Mouse (Mus musculus): ENCODE measurements at regions not wholly inside any gene's neighbourhood (a gene's known extent, or its start where the extent isn't known, plus 50 kb on each side); places are given as distances from the start of the nearest gene placed in this dataset.

DNA sequence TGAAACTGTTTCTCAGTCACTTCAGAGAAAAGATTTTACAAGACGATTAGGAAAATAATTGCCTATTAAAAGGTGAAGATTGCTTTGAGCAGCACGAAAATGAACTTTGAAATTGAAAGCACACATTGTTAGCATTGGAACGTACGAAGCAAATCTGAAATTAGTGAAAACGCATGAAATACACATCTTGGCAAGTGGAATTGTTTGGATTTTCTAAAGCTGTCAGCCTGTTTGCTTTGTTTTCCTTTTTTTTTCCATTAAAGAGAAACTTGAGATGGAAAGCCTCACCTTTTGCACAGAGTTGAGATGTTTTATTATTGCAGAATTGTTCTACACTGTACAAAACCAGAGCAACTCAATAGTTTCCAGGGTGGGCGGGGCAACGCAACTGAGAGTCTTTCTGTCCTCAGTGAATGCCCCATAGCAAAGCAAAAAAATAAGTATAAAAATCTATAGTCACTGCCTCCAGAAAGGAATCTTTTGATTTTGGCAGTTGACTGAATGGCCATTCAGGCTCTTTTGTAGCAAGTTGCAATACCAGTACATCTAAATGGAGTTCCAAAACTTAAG is 199.1 kb downstream of the Gm11146 start:
- ATAC-seq (replicated peaks; ENCODE audit: poor library complexity, severe bottlenecking): no peak

- no peak for ATAC-seq (replicated peaks; ENCODE audit: poor library complexity, severe bottlenecking)
These were observed 200.5 kb downstream of the Gm11146 start for GRCm38 (mm10) chr16:77401185-77401943.

DNA sequence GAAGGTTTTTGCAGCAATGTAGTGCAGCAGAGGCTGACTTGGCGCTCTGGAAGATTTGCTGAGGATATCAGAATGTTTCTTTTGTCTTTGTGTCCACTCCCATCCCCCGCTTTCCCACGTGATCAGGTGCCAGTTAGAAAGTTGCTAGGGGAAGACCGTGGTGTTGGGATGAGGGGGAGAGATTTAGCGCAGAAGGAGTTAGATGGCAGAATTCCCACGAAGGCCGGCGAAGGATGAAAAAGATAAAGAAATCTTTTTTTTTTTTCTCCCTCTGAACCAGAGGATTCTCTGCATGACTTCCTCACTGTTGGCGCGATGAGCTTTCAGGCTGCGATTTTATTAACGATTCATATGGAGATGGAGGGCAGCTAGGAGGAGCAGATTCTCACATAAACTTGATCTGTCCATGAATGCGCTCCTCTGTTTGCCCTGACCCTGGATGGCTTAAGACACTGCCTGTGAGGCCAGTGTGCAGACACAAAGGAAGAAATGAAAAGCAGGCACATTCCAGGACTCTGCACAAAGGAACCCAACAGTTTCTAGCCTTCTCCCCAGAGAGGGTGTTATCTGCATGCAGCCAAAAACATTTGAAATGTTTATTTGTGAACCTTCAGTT is 201.5 kb downstream of the Gm11146 start:
- no peak for ATAC-seq (replicated peaks; ENCODE audit: poor library complexity, severe bottlenecking)

DNA sequence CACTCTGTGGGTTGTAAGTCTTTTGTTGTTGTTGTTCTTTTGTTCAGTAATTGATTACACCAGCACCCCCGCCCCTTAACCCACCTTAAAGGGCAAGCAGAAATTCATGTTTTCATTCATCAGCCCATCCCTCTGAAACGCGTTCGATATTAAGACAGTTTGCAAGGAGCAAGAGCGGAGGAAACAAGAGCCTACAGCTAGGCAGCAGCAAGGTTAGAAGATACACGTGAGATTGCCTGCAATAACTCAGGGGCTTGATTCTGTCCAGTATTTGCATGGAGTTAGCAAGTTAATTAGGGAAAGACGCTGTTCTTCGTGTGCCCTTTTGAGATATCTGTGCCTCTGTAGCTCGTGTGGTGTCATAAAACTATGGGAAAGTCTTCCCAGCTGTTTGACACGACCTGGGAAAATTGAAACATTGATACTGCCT is 202.0 kb downstream of the Gm11146 start:
- ATAC-seq (replicated peaks; ENCODE audit: poor library complexity, severe bottlenecking): no peak

GRCm38 (mm10) chr16:77394054-77394716 is 207.7 kb downstream of the Gm11146 start:
- no peak for ATAC-seq (replicated peaks; ENCODE audit: poor library complexity, severe bottlenecking)

GRCm38 (mm10) chr16:77393470-77393869 is 208.4 kb downstream of the Gm11146 start:
- ATAC-seq (replicated peaks; ENCODE audit: poor library complexity, severe bottlenecking): peak; percentile 55

GRCm38 (mm10) chr16:77392205-77392604 is 209.7 kb downstream of the Gm11146 start:
- ATAC-seq (replicated peaks; ENCODE audit: poor library complexity, severe bottlenecking): no peak

- ATAC-seq (replicated peaks; ENCODE audit: poor library complexity, severe bottlenecking): no peak
These were observed 217.7 kb downstream of the Gm11146 start for GRCm38 (mm10) chr16:77384021-77384729.

GRCm38 (mm10) chr16:77382790-77383189 is 219.1 kb downstream of the Gm11146 start:
- ATAC-seq (replicated peaks; ENCODE audit: poor library complexity, severe bottlenecking): peak; percentile 42; the same call in 1 of the 2 replicates

GRCm38 (mm10) chr16:77372768-77373167 is 229.1 kb downstream of the Gm11146 start:
- no peak for ATAC-seq (replicated peaks; ENCODE audit: poor library complexity, severe bottlenecking)

DNA sequence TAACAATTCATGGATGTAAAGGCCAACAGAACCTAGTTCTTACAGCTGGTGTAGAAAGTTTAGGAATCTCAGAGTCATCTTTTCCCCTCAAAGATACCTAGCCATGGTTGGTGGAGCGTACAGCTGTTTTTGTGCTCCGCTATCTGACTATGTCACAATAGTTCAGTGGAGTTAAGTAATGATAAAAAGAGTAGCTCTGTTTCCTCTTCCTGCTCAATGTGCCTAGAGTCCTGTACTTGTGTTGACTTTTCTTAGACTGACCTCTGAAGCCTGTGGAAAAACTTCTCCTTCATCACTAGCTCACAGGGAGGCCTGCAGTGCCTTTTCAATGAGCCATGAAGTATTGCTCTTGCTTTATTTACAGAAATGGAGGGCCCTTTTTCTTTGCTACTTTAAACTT is 232.1 kb downstream of the Gm11146 start:
- ATAC-seq (replicated peaks; ENCODE audit: poor library complexity, severe bottlenecking): peak; percentile 100

DNA sequence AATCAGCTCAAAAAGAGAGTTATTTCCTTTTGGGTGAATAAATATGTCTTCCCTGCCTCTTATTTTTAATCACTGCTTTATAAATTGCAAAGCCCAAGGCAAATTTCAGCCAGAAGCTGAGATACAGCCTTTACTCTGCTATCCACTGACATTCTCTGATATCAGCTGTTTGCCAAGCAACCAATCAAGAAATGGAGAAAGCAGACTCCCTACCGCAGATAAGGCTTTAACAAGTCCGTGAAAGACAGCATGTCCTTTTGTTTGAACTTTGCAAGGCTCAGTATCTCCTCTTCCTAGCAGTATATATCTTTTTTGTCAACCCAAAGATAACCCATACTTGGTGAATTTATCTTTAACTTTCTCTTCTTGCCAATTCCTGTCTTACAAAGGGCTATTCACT is 236.6 kb downstream of the Gm11146 start:
- ATAC-seq (replicated peaks; ENCODE audit: poor library complexity, severe bottlenecking): no peak

GRCm38 (mm10) chr16:77364439-77364838 is 237.5 kb downstream of the Gm11146 start:
- peak; percentile 87 for ATAC-seq (replicated peaks; ENCODE audit: poor library complexity, severe bottlenecking)

- ATAC-seq (replicated peaks; ENCODE audit: poor library complexity, severe bottlenecking): no peak
These were observed 242.7 kb downstream of the Gm11146 start for GRCm38 (mm10) chr16:77359190-77359589.

GRCm38 (mm10) chr16:77355260-77355659 is 246.6 kb downstream of the Gm11146 start:
- ATAC-seq (replicated peaks; ENCODE audit: poor library complexity, severe bottlenecking): no peak

DNA sequence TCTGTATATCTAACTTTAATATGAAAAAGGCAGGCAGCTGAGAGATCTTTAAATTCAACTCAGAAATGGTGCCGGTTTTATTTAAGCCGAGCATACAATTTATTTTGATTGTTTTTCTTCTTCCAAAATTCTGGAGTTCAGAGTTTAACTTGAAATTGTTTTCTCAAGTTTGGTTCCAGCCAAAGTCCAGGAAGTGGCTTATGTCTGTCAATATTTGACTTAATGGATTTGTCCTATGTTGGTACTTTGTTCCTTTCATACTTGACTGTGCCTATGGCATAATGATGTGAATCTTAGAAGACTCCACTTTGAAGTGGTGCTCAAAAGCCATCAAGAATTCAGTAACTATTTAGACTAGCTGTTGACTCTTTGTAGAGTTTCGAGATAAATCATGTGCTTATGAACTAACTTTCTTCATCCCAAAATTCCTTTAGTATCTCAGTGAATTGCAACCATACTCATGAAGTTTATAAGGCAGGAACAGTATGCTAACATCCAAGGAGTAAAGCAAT is 247.6 kb downstream of the Gm11146 start:
- no peak for ATAC-seq (replicated peaks; ENCODE audit: poor library complexity, severe bottlenecking)

- no peak for ATAC-seq (replicated peaks; ENCODE audit: poor library complexity, severe bottlenecking)
These were observed 255.8 kb downstream of the Gm11146 start for GRCm38 (mm10) chr16:77346128-77346527.

- no peak for ATAC-seq (replicated peaks; ENCODE audit: poor library complexity, severe bottlenecking)
These were observed 269.6 kb downstream of the Gm11146 start for GRCm38 (mm10) chr16:77332285-77332684.

GRCm38 (mm10) chr16:77330996-77331395 is 270.9 kb downstream of the Gm11146 start:
- 0 out of 2 replicates have a peak, but pooled peaks have one; percentile 16 for ATAC-seq (replicated peaks; ENCODE audit: poor library complexity, severe bottlenecking)

Measured in granulocyte monocyte progenitor cell, adult 5-6 weeks (primary cell).